Mouse (Mus musculus) kidney, postnatal 14 days (tissue): ENCODE measurements around the gene Rnf145.
A peak's percentile ranks its signal among the peaks of the same experiment; 100 is the strongest.

Source experiments
- DNase-seq: peaks from one replicate; pipeline ENCODE4 v3.0.0; 2022; ENCODE audit warnings: mixed read lengths

The Rnf145 gene

DNA sequence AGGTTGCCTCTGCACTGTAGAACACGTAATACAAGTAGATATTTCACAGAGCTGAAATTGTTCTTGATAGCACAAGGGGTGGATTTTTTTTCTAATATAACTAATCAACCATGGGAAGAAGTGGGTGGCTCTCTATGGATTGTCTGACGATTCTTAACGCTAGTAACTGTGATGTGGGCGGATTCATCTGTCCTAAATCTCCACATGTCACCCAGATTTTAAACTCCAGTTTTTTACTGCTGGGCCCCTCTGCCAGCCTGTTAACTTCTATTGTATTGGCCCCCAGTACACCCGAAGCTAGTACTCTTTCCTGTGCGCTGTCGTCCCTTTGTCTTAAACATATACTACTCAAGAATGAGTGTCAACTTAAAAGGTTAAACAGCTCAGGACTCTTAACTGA lies 8.4 kb upstream of the Rnf145 start:
- DNase-seq: no peak

DNA sequence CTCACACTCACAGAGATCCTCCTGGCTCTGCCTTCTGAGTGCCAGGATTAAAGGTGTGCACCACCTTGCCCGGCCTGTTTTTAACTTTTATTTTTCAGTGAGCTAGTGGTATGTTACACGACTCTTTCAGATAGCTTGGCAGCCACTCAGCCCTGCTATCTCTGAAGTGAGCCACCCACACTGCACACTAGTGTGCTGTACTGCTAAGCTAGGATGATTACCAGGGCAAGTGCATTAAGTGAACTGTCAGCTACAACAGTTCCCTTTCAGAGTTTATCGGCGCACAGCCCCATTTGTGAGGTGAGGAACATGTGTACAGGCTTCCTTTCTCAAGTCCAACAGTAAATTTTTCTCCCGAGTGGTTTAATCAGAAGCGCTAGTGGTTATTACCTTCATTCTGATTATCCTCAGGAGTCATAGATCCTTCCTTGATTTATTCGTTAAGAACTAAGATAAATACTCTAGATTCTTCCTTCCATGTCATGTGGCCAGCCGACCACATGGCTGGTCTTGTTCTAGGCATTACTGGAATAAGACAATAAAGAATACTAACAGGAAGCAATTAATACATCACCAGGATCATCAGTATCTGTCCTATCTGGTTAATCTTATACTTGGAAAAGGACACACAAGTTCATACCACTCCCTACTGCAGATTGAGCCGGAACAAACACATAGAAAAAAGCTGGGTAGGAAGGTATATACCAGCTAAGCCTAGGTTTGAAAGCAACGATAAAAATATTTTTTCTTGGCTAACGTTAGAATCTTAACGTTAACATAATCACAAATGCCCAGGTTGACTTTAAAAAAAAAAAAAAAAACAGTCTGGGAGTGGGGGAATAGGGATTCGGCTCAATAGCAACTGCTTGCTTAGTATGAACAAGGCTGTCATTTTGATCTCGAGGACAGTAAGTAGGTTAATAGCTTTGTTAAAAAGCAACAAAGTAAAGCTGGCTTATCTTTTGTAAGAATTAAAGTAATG lies 6.4 kb upstream of the Rnf145 start:
- no peak for DNase-seq

DNA sequence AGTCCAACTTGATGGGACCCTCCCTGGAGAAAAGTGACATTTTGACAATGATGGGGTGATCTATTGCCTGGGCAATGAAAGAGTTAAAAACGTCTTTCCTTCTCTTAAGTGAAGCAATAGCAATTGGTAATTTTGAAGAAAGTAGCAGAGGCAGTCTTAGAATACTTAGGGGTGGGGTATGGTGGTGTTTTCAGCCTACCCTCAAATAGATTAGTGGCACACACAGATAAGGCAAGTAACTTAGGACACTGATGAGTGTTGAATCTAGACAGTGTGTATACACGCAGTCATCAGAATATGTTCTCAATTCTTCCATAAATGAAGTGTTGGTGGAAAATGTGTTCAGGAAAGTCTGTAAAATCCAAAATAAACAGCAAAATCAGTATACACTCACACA lies 5.7 kb upstream of the Rnf145 start:
- DNase-seq: no peak

DNA sequence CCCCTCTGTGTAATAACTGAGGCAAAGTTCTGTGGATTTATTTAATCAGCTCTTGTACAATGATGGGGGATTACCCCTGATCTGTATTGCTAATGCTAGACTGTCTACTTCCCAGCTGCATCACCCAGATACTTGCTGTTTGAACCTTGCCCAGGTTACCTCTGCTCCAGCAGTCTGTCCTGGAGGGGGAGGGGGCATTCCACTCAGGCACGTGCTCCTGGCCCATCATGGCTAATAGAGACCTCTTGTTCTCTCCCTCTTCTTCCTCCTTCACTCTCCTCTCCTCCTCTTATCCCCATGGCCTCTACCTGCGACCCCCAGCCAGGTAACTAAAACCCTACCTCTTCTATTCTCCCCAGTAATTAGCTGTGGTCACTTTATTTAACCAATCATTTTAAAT lies 4.1 kb upstream of the Rnf145 start:
- peak; percentile 58 for DNase-seq

DNA sequence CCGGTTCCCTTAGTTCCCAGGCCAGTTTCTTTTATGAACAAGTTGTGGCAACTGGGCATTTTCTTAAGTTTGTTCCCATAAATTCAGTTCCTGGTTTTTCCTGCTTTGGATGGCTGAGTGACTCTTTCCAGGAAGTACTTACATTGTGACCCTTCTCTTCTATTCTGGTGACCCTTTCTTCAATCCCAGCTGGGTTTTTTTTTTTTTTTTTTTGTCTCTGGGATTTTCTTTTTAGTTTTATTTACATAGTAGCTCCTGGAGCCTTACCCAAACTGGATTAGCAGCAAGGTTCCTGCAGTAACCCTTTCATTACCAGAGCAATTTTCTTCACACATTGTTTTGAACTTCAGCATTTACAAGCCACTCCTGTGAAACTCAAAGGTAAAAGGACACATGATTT lies 2.4 kb upstream of the Rnf145 start:
- DNase-seq: no peak

DNA sequence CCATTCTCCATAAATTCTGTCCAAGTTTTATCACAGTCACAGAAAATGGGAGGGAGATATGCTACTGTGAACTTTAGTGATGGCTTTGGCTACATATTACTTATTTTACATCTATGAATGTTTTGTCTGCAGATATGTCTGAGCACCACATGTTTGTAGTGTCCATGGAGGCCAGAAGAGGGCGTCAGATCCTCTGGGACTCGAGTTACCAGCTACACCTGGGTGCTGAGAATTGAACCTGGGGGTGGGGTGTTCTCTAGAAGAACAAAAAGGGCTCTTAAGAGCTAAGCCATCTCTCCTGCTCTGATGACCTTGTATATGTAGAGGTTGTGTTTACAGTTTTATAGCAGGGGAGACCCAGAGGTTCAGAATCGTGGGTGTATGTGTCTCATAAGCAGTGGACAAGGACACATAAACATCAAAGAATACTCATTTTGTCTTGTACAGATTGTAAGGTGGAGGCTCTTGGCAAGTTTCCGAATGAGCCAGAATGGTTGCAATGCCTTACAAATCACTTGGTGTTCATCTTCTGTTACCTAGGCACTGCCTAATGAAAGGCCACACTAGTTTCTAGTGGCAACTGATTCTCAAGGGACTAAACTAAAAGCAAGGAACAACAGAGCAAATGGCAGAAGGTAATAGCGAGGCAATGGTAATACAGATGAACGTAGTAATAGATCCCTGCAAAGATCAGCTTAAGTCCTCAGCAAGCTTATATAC lies 1.0 kb upstream of the Rnf145 start:
- DNase-seq: no peak

DNA sequence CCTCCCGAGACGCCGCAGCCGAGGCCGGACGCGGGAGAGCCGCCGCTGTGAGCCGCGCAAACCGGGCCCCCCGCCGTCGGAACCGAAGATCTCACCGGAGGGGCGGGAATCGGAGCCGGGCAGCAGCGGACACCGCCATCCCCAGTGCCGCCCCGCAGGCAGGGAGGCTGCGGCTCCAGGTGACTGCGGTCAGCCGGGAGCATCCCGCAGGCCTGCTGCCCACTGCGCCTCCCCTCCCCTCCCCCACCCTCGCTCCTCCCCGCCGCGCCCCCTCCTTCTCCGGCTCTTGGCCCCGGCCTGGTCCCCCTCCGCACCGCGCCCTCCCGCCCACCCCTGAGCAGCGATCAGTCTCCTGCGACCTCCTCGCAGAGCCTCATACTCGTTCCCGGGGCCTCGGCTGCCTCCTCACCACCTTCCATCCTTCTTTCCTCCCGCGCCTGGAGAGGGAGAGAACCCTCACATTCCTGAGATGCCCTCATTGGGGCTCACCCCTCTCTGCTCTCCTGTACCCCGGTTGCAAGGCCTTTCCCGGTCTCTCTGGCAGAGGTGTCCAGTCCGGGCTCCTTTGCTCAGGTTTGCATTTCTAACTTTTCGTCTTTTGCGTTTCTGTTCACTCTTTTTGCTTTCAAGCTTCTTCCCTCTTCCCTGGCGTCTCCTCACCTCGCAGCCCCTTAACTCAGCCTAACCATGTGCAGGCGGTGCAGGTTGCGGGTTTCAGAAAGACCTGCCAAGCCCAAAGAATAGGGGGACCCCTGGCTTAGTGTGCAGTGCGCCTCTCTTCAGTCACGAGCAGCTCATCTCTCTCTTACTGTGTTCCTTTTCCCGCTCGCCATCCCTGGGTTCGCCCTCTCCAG lies 559 bp downstream of the Rnf145 start:
- no peak for DNase-seq

DNA sequence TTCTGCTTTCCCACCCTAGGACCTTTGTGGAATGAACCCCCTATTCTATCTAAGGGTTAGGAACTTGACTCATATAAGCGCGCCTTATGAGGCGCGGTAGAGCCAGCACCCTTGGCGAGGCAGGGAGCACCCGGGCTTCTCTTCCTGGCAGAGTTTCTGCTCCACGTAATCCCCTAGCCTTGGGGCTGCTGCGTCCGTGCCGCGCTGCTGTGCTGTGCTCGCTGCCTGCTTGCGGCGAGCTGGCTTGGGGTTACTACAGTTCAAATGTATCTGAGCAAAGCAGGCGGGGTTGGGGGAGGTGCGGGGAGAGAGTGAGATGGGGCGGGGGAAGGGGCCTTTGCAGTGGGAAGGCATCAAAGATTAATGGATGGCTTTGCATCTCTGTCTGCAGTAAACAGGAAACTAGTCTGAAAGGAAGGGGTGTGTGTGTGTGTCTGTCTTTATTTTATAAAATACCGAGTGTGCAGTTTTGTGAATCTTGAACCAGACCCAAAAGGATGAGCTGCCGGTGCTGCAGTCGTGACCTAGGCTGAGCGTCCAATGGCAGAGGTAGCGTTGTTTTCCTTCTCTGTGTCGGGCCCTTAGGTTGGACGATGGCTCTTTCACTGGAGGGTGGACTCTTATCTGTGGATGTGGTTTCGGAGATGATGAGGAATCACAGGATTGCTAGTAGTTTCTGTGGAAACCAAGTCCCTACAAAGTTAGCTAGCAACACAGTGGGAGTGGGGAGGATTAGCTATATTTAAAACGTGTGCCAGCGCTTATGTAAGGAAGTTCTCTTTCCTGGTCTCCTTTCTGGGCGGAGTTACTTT lies 1.4 kb downstream of the Rnf145 start:
- DNase-seq: peak; percentile 91

DNA sequence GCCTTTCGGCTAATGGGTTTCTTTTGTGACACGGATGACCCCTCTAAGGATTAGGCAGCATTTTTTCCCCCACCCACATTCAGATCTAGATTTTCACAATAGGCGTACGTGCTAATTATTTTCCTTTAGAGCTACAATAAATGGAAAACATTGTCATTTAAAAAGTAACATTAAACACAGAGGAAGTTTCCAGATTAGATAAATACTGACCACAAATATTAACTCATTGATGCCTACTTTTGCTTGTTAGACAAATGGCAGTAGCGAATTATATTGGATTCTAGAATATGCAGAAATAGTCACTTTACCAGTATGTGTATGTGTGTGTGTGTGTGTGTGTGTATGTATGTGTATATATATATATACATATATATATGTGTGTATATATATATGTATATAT lies 3.8 kb downstream of the Rnf145 start:
- no peak for DNase-seq

DNA sequence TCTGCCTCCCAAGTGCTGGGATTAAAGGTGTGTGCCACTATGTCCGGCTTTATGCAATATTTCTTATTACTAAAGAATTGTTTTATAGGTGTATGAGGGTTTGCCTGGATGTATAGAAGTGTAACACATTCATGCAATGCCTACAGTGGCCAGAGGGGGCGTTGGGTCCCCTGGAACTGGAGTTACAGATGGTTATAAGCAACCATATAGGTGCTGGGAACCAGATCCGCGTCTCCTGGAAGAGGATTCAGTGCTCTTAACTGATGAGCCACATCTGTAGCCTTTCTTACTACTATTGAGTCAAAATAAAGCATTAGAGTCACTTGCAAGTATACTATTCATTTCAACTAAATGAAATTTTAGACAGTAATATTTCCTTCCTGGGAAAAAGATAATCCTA lies 7.0 kb downstream of the Rnf145 start:
- no peak for DNase-seq

DNA sequence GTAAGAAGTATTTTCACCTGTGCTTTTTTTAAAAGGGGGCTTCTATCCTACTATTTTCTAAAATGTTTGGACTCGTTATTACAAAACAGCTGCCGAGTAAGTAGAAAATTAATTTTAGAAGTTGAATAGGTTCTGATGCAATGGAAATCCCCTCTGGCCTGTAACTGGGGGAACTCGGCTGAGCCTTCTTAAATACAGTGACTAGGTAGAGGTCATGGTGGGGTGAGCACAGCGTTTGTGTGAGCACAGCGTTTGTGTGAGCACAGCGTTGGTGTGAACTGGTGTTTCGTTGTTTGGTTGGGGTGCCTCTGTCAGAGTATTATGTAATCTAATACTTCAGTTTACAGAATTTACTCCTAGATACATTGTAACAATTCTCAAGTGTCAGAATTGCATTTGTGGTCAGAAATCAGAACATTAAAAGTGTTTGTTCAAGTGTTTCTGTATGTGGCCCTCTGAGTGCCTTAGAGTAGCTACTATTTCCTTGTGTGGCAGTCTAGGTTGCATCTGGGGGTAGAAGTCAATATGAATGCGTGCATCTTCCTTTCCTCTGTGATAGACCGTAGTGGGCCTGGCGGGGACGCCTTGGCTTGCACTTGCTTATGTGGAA lies 8.0 kb downstream of the Rnf145 start:
- DNase-seq: no peak

DNA sequence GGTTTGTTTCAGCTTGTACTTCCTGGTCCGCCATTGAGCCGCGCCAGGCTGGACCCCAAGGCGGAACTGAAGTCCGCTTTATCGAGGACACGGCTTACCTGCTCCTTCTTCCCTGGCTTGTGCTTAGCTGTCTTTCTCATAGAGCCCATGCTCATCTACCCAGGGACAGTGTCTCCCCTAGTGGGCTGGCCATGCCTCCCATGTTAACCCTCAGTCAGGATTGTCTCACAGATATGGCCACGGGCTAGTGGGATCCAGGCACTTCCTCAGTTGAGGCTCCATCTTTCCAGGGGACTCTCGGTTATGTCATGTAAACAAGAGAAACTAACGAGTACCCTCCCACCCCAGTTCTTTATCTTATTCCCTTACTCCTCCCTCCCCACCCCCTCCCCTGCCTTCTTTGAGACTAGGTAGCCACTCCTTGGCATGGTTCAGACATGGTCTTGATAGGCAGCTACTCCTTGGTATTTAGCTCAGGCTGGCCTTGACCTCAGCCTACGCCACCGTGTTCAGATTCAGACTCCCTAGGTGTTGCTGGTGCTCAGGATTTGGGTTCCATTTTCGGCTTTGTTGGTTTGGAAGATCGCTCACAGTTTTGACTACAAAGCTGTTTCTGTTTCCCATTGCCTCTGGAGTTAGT lies 9.9 kb downstream of the Rnf145 start:
- DNase-seq: no peak

DNA sequence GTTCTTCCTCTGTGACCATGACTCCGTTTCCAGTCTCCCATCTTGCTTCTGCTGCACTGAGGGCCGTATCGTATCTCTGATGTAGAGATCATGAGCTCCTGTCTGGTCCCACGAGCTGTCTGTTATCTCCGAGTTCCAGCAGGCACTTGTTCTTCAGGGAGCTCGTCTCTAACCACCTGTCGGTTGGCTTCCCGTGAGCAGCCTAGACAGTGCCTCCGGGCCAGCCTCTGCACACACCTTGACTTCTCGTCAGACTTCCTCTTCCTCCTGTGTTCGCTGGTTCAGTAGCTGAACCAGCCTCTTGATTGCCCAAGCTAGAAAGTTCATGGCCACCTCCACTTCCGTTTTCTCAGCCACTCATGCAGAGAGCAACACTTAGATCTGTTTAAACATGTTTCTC lies 10.4 kb downstream of the Rnf145 start:
- DNase-seq: no peak

DNA sequence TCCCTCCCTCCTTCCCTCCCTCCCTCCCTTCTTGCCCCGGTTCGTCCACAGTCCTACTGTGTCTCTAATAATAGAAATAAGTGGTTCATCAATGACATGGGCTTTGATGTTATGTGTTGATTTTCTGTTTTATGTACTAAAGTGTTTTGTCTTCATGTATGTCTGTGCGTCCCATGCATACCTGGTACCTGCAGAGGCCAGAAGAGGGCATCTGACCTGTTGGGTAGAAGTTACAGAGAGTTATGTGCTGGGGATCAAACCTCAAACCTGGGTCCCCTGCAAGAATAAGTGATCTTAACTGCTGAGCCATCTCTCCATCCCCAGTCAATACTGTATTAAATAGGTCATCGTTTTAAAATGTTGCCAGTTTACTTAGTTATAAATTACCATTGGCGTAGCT lies 11.0 kb downstream of the Rnf145 start:
- no peak for DNase-seq

DNA sequence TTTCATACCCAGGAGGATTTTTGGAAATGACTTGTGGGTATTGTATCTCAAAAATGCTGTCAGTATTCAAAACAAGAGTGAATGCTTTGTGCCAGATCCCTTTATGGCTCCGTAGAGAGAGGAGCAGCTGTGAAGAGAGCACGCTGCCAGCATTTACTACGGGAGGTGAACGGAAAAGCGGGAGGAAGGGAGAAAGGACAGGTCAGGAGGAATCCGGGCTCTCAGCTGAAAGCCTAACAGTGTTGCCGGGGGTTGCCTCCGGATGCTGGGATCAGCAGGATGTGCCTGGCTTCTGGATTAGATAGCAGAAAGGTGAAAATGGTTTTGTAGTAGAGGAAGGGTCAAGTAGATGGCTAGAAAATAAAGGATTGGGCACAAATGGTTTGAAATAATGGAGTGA lies 11.6 kb downstream of the Rnf145 start:
- peak; percentile 36 for DNase-seq

DNA sequence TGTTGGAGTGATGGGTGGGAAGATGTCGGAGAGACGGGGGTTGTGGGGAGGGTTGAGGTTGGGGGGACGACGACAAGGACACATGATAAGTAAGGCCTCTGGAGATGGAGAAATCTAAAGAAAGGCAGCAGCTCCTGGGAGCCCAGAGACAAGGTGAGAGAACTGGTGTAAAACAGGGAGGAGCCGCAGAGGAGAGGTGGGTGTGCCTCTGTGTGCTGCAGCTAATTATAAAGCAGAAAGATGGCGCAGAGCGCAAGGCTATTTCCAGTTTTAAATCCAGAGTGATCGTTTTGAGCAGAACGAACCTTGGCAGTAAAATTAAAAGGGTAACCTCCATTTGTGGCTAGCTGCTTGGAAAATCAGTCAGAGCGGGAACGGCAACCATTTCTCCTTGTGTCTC lies 12.1 kb downstream of the Rnf145 start:
- DNase-seq: no peak

DNA sequence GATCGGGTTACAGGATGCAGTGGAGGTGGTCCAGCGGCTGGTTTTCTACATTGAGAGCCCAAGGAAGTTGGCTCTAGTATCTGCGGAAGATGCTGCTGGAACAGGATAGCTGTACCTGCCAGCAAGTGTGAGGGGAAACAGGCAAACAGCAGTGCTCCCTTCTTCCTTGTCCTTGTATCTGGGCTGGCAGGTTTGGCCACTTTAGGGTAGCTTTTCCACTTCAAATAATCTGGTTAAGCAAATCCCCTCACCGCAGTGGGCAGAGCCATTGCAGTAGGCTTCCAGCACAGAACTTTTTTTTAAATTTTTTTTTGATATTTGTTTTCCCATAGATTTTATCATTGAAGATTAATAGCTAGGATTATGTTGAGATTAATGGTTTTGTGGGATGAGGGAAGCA lies 12.9 kb downstream of the Rnf145 start:
- no peak for DNase-seq

DNA sequence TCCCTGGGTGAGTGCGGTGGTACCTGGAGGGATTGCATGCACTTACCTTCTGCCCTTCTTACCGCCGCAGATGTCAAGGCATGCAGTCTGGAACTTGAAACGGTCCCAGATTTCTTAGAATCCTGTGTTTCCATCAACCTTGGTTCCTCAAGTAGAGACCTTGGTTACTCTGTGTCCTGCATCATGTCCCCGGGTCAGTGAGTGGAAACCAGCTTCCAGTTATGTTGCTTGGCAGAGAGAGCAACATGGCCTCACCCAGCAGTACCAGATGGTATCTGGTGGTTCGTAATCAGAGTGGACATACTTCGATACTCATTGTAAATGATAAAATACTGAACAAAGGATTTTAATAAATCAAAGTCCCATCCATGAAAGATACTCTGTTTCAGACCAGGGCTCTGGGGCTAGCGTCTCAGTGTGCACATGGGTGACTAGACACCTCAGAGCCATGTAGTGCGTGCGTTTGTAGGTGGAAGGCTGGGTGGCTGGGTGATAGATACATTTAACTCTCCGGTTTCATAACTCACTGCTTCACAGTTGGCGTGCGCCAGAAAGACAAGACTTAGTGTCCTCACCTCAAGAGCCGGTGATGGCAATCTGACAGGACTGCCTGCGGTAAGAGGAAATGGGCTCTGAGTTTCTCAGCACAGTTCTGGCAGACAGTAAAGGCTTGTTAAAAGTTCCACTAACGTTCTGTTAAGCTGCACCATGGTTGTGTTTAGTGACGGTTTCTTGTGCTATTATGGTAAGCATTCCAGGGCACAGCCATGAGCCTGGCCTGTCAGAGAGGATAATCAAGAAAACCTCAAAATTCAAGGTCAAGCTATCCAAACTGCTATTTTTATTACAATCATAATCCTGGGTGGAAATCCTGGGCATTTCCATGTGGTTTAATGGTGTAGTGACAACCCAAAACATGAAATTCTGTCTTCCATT lies 14.3 kb downstream of the Rnf145 start:
- no peak for DNase-seq

DNA sequence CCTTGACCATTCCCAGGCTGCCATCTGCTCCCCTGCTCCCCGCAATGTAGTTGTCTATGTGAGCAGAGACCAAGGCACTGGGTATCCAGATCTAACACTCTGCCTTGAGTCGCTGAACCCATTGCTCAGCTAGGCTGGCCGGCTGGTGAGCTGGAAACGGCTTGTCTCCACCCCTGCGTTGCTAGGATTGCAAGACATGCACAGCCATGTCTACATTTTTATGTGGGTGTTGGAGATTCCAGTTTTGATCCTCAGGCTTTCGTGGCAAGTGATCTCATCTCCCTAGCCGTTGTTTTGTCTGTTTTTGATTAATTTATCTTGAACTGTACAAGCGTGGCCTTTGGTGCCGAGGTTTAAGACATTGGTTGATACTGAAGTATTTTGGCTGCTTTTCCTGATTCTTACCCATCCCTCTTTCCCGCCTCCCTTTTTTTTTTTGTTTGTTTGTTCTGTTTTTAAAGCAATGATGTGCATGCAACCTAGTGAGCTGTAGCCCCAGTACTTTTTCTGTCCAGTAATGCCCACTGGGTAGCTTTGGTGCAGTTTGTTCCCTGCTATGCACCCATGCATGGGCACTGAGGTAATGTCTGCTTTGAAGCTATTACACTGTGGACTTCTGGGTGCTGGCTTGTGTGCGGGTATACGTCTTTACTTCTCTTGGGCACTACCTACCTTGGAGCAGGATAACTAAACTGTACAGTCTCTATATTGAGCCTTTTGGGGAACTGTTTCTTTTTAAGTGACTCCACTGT lies 16.4 kb downstream of the Rnf145 start:
- DNase-seq: no peak
